Mouse (Mus musculus) heart, postnatal 0 days (tissue): Measurements from ENCODE around the gene Gm12248.

Experiments
- CTCF ChIP-seq: IDR thresholded peaks from 2 replicates; pipeline ENCODE4 v1.5.1; 2016; ENCODE audit warnings: antibody characterized with exemption, control low read depth, low read depth
- EP300 ChIP-seq: IDR thresholded peaks from 2 replicates; pipeline ENCODE4 v1.6.1; 2016; ENCODE audit warnings: antibody characterized with exemption, low read depth

GRCm38 (mm10) chr11:58014604-58015003, 78.3 kb downstream of the Gm12248 start:
- TF ChIP-seq CTCF (no peak), EP300 (no peak)
